In the genomic region with DNA sequence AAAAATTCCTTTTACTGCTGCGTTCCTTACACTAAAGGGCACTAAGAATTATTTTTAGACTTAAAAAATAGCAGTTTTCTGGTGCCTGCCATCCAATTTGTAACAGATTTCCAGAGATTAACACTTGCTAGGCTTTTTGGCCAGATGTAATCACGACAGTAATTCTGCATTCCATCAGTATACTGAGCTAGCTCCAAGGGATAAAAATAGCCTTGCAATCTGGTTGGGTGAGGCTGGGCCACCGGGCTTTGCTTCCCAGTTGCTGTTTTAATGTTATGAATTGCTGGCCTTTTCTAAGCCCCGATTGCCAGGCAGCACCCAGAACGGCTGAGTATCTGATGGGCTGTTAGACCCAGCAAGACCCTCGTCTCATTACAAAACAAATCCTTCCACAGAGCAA, we compare ENCODE assay signal across 10 mouse cellular contexts.
A peak's percentile ranks its signal among the peaks of the same experiment; 100 is the strongest.
DNase-seq lines count a peak whose midpoint lies in the region; ATAC-seq and TF ChIP-seq lines count a peak whose summit lies in the region.
"Had no signal": no experiment of that assay in that cellular context is flagged by ENCODE, and none has a peak within 500 bp of the region (broad histone marks: within the 10 kb centered on the region; RNA-seq: fewer than 3 reads in every experiment).

No protein-coding gene starts in this region.

- WGBS in intestine, embryonic 16.5 days: 38% methylated on average over 6 of the region's 6 CpGs
- WGBS in intestine, postnatal 0 days: 48% methylated on average over 6 of the region's 6 CpGs
- WGBS in thymus, adult 2 months: 40% methylated on average over 6 of the region's 6 CpGs

- H3K4me1 ChIP-seq in intestine, embryonic 16.5 days (ENCODE audit: control insufficient read depth, insufficient read depth, low read length): no peaks in the 10 kb centered on the region; the same call in 1 of the 2 replicates
- H3K4me1 ChIP-seq in intestine, postnatal 0 days (replicated peaks; ENCODE audit: control insufficient read depth, insufficient read depth, low read length): no peaks in the 10 kb centered on the region
- H3K4me1 ChIP-seq in thymus, adult 2 months (replicated peaks; ENCODE audit: control insufficient read depth, insufficient read depth, low read length): peaks cover 14% of the 10 kb centered on the region

- no peak overlapping the region for H3K4me3 ChIP-seq in intestine, embryonic 16.5 days (ENCODE audit: low read length)
- no peak overlapping the region for H3K4me3 ChIP-seq in intestine, postnatal 0 days (ENCODE audit: low read depth, low read length)
- H3K4me3 ChIP-seq in thymus, adult 2 months (ENCODE audit: control insufficient read depth, insufficient read depth, low read length): no peak overlapping the region
- H3K4me3 ChIP-seq: erythroblast, embryonic 14.5 days had no signal

- H3K9ac ChIP-seq in intestine, embryonic 16.5 days (ENCODE audit: low read depth, low read length): no peak overlapping the region
- H3K9ac ChIP-seq in intestine, postnatal 0 days (ENCODE audit: low read depth, low read length): no peak overlapping the region

- no peak for TF ChIP-seq CTCF in intestine, postnatal 0 days (IDR thresholded peaks at IDR 0.05; ENCODE audit: low read depth)
- TF ChIP-seq CTCF in thymus, adult 2 months (IDR thresholded peaks at IDR 0.05; ENCODE audit: borderline replicate concordance, control insufficient read depth, extremely low read depth, insufficient read depth, low read length, poor library complexity): no peak

- 0 out of 2 replicates have a peak, but pooled peaks cover 2% of the 10 kb centered on the region for H3K27me3 ChIP-seq in intestine, embryonic 16.5 days (replicated peaks; ENCODE audit: control insufficient read depth, insufficient read depth, low read length)
- no peaks in the 10 kb centered on the region for H3K27me3 ChIP-seq in intestine, postnatal 0 days (replicated peaks; ENCODE audit: control insufficient read depth, insufficient read depth, low read length)
- no peaks in the 10 kb centered on the region for H3K27me3 ChIP-seq in thymus, adult 2 months (ENCODE audit: control insufficient read depth, insufficient read depth, low read length)

- TF ChIP-seq POLR2A in thymus, adult 2 months (IDR thresholded peaks at IDR 0.05; ENCODE audit: control insufficient read depth, extremely low read depth, insufficient read depth, low read length, poor library complexity): no peak

- no peak; the same call in 1 of the 2 replicates for ATAC-seq in intestine, embryonic 16.5 days
- no peak for ATAC-seq in intestine, postnatal 0 days

- DNase-seq in right cerebral cortex, adult 2 months (ENCODE audit: low spot score in 2 of 2): peak; percentile 41 to 43
- no peak for DNase-seq in right cerebral cortex, adult 18-20 months
- peak; percentile 21 for DNase-seq in kidney, postnatal 10 days
- DNase-seq in telencephalon, adult 2 months (ENCODE audit: low read depth, low spot score): peak; percentile 65
- DNase-seq in gastrocnemius, postnatal 25 days: no peak
- DNase-seq in thymus, adult 2 months: no peak
- DNase-seq: adrenal gland, postnatal 36 days had no signal

- no peaks in the 10 kb centered on the region for H3K36me3 ChIP-seq in intestine, embryonic 16.5 days (ENCODE audit: control insufficient read depth, insufficient read depth, low read length)
- no peaks in the 10 kb centered on the region for H3K36me3 ChIP-seq in intestine, postnatal 0 days (ENCODE audit: control insufficient read depth, insufficient read depth)
- H3K36me3 ChIP-seq in thymus, adult 2 months (ENCODE audit: control insufficient read depth, insufficient read depth, low read length): no peaks in the 10 kb centered on the region

- 0 out of 2 replicates have a peak, but pooled peaks cover 2% of the 10 kb centered on the region for H3K9me3 ChIP-seq in intestine, embryonic 16.5 days (ENCODE audit: control insufficient read depth, low read length)
- no peaks in the 10 kb centered on the region for H3K9me3 ChIP-seq in intestine, postnatal 0 days (ENCODE audit: control insufficient read depth)

- H3K27ac ChIP-seq in intestine, embryonic 16.5 days (ENCODE audit: low read length): 0 out of 2 replicates have a peak overlapping the region, but pooled peaks have one; percentile 37
- H3K27ac ChIP-seq in intestine, postnatal 0 days (ENCODE audit: low read depth, low read length): no peak overlapping the region
- no peak overlapping the region for H3K27ac ChIP-seq in thymus, adult 2 months (ENCODE audit: control insufficient read depth, insufficient read depth, low read length)

- no peak overlapping the region for H3K4me2 ChIP-seq in intestine, embryonic 16.5 days (ENCODE audit: low read depth, low read length)
- H3K4me2 ChIP-seq in intestine, postnatal 0 days (replicated peaks; ENCODE audit: low read depth): no peak overlapping the region

Comparison
In these comparisons a context has a peak if more than half of its experiments do, and no peak if none do; other contexts are left out.
1. DNase-seq: peak in right cerebral cortex, adult 2 months (2 of 2), kidney, postnatal 10 days (single experiment) and telencephalon, adult 2 months (single experiment); none in right cerebral cortex, adult 18-20 months (single experiment), gastrocnemius, postnatal 25 days (single experiment) and thymus, adult 2 months (single experiment).